ENCODE assay signal across 10 mouse cellular contexts in genomic region chr3:100031291-100031690, GRCm38 (mm10).
DNase-seq lines count a peak whose midpoint lies in the region; ATAC-seq and TF ChIP-seq lines count a peak whose summit lies in the region.
"Had no signal": no experiment of that assay in that cellular context is flagged by ENCODE, and none has a peak within 500 bp of the region (broad histone marks: within the 10 kb centered on the region; RNA-seq: fewer than 3 reads in every experiment).

No protein-coding gene starts in this region.

- no peak overlapping the region for H3K4me2 ChIP-seq in kidney, postnatal 0 days (ENCODE audit: low read length)
- no peak overlapping the region for H3K4me2 ChIP-seq in midbrain, embryonic 11.5 days
- H3K4me2 ChIP-seq: liver, embryonic 13.5 days; neural tube, embryonic 12.5 days had no signal

- H3K27me3 ChIP-seq in kidney, postnatal 0 days (ENCODE audit: insufficient read depth, low read length): no peaks in the 10 kb centered on the region
- H3K27me3 ChIP-seq in midbrain, embryonic 11.5 days (ENCODE audit: control insufficient read depth, insufficient read depth, low read length): no peaks in the 10 kb centered on the region
- H3K27me3 ChIP-seq: liver, embryonic 13.5 days; neural tube, embryonic 12.5 days had no signal

- no peaks in the 10 kb centered on the region for H3K4me1 ChIP-seq in kidney, postnatal 0 days (replicated peaks; ENCODE audit: insufficient read depth, low read length)
- H3K4me1 ChIP-seq in midbrain, embryonic 11.5 days (ENCODE audit: control insufficient read depth, insufficient read depth, low read length): no peaks in the 10 kb centered on the region
- H3K4me1 ChIP-seq: liver, embryonic 13.5 days; neural tube, embryonic 12.5 days had no signal

- DNase-seq in cerebellum, adult 18-20 months: peak; percentile 20 to 21
- no peak for DNase-seq in cerebellum, postnatal 4 days (ENCODE audit: low spot score in 2 of 2)
- peak; percentile 24 for DNase-seq in kidney, postnatal 0 days (ENCODE audit: low spot score)
- no peak for DNase-seq in kidney, postnatal 36 days
- DNase-seq in embryo, embryonic 10.5 days (ENCODE audit: low spot score): peak; percentile 43
- peak; percentile 85 for DNase-seq in midbrain, embryonic 11.5 days (ENCODE audit: low spot score, missing footprints)
- DNase-seq in thymus, postnatal 0 days (ENCODE audit: low spot score): no peak
- DNase-seq in urinary bladder, postnatal 14 days (ENCODE audit: low spot score): no peak
- DNase-seq: liver, embryonic 13.5 days had no signal

- H3K36me3 ChIP-seq in kidney, postnatal 0 days (ENCODE audit: insufficient read depth, low read length): no peaks in the 10 kb centered on the region
- H3K36me3 ChIP-seq in midbrain, embryonic 11.5 days (ENCODE audit: control insufficient read depth, insufficient read depth, low read length): no peaks in the 10 kb centered on the region
- H3K36me3 ChIP-seq: liver, embryonic 13.5 days; neural tube, embryonic 12.5 days had no signal

- WGBS in kidney, postnatal 0 days: 33% methylated on average over 4 of the region's 4 CpGs
- WGBS in midbrain, embryonic 11.5 days: 48% methylated on average over 4 of the region's 4 CpGs

- H3K9me3 ChIP-seq in kidney, postnatal 0 days (replicated peaks; ENCODE audit: low read length): no peaks in the 10 kb centered on the region
- H3K9me3 ChIP-seq in midbrain, embryonic 11.5 days (ENCODE audit: control insufficient read depth, low read length): no peaks in the 10 kb centered on the region
- H3K9me3 ChIP-seq: liver, embryonic 13.5 days; neural tube, embryonic 12.5 days had no signal

- peak; percentile 64 for TF ChIP-seq CTCF in kidney, postnatal 0 days (IDR thresholded peaks at IDR 0.05; ENCODE audit: low read depth)

- no peak for ATAC-seq in kidney, postnatal 0 days (replicated peaks; ENCODE audit: low FRiP score, low read depth)
- ATAC-seq in midbrain, embryonic 11.5 days (ENCODE audit: low FRiP score): peak; percentile 40; the same call in 1 of the 2 replicates

- no peak overlapping the region for H3K9ac ChIP-seq in kidney, postnatal 0 days (ENCODE audit: low read depth, low read length)
- no peak overlapping the region for H3K9ac ChIP-seq in midbrain, embryonic 11.5 days (ENCODE audit: low read length)
- H3K9ac ChIP-seq: liver, embryonic 13.5 days; neural tube, embryonic 12.5 days had no signal

- no peak overlapping the region for H3K27ac ChIP-seq in kidney, postnatal 0 days
- H3K27ac ChIP-seq in midbrain, embryonic 11.5 days (ENCODE audit: low read depth, low read length): no peak overlapping the region
- H3K27ac ChIP-seq: liver, embryonic 13.5 days; neural tube, embryonic 12.5 days had no signal

- no peak overlapping the region for H3K4me3 ChIP-seq in kidney, postnatal 0 days (replicated peaks; ENCODE audit: low read depth, low read length)
- no peak overlapping the region for H3K4me3 ChIP-seq in midbrain, embryonic 11.5 days (ENCODE audit: low read depth, low read length)
- H3K4me3 ChIP-seq: liver, embryonic 13.5 days; neural tube, embryonic 12.5 days had no signal

Comparison
In these comparisons a context has a peak if more than half of its experiments do, and no peak if none do; other contexts are left out.
1. DNase-seq: peak in cerebellum, adult 18-20 months (2 of 2), kidney, postnatal 0 days (single experiment), embryo, embryonic 10.5 days (single experiment) and midbrain, embryonic 11.5 days (single experiment); none in cerebellum, postnatal 4 days (0 of 2), kidney, postnatal 36 days (0 of 2), thymus, postnatal 0 days (single experiment) and urinary bladder, postnatal 14 days (single experiment).